Mouse (Mus musculus) hindbrain, embryonic 12.5 days (tissue): ENCODE measurements around the gene Basp1. TPM values are rescaled to one million over a fixed set of nuclear protein-coding genes. Genes with fewer than 3 reads are reported as not detected.

Source experiments
- ATAC-seq: fragments of 200-750 bp; cut with Nextera tagmentation; 2 replicates; pipeline ENCODE4 v1.8.0; 2017; ENCODE audit warnings: moderate TSS enrichment; ENCODE audit not compliant: low FRiP score
- H3K27ac ChIP-seq: fragments of 300-500 bp; sonication (generic); 2 replicates; pipeline ENCODE4 v1.5.1; 2016; ENCODE audit warnings: mild to moderate bottlenecking
- H3K27me3 ChIP-seq: fragments of 300-500 bp; sonication (generic); 2 replicates; pipeline ENCODE4 v1.6.1; 2016; ENCODE audit warnings: mild to moderate bottlenecking
- H3K36me3 ChIP-seq: fragments of 300-500 bp; sonication (generic); 2 replicates; pipeline ENCODE4 v1.6.1; 2016; ENCODE audit warnings: mild to moderate bottlenecking
- H3K4me1 ChIP-seq: fragments of 300-500 bp; sonication (generic); 2 replicates; pipeline ENCODE4 v1.6.1; 2016
- H3K4me2 ChIP-seq: fragments of 300-500 bp; sonication (generic); replicated peaks from 2 replicates; pipeline ENCODE4 v1.6.1; 2016; ENCODE audit warnings: mild to moderate bottlenecking
- H3K4me3 ChIP-seq: fragments of 300-500 bp; sonication (generic); 2 replicates; pipeline ENCODE4 v1.5.1; 2016; ENCODE audit warnings: mild to moderate bottlenecking
- H3K9ac ChIP-seq: fragments of 300-500 bp; sonication (generic); 2 replicates; pipeline ENCODE4 v1.6.1; 2016; ENCODE audit warnings: mild to moderate bottlenecking, moderate library complexity
- H3K9me3 ChIP-seq: fragments of 300-500 bp; sonication (generic); replicated peaks from 2 replicates; pipeline ENCODE4 v1.6.1; 2016; ENCODE audit warnings: mild to moderate bottlenecking
- WGBS: fragments of 180-500 bp; shearing (Covaris S2); methylation state at CpG from one replicate; pipeline ENCODE4 v1.1.7; 2016; 5-methylcytosine and 5-hydroxymethylcytosine counted together
- polyA plus RNA-seq: library from polyadenylated mRNA; unstranded; fragments of >200 nt; fragmentation: Nextera tagmentation; extraction: Ambion mirVana; gene quantifications from 2 replicates; pipeline ENCODE4 v1.2.1, GENCODE M21; 2016

The Basp1 gene
- polyA plus RNA-seq, 1 experiment from 2014 or later = 381 TPM

GRCm38 (mm10) chr15:25380051-25380450, 33.5 kb downstream of the Basp1 start:
- Histone ChIP-seq H3K9me3 (no peaks in the 10 kb centered on the region), H3K9ac (no peak overlapping the region), H3K4me2 (no peak overlapping the region), H3K27me3 (no peaks in the 10 kb centered on the region), H3K4me1 (peaks cover 50% of the 10 kb centered on the region), H3K27ac (no peak overlapping the region), H3K36me3 (peaks cover 16% of the 10 kb centered on the region), H3K4me3 (no peak overlapping the region)
- WGBS = 91% methylated on average over 5 of the region's 5 CpGs
- no peak for ATAC-seq

- Histone ChIP-seq H3K4me3 (no peak overlapping the region), H3K4me1 (peaks cover 61% of the 10 kb centered on the region), H3K27me3 (no peaks in the 10 kb centered on the region), H3K4me2 (no peak overlapping the region), H3K9ac (no peak overlapping the region), H3K9me3 (no peaks in the 10 kb centered on the region), H3K27ac (no peak overlapping the region), H3K36me3 (peaks cover 16% of the 10 kb centered on the region)
- no peak for ATAC-seq
- 87% methylated on average over 8 of the region's 8 CpGs for WGBS
Observed at GRCm38 (mm10) chr15:25378707-25379106, 34.9 kb downstream of the Basp1 start.

GRCm38 (mm10) chr15:25376914-25377313, 36.6 kb downstream of the Basp1 start:
- Histone ChIP-seq H3K4me3 (no peak overlapping the region), H3K4me1 (peaks cover 78% of the 10 kb centered on the region), H3K4me2 (no peak overlapping the region), H3K36me3 (0 out of 2 replicates have a peak, but pooled peaks cover 6% of the 10 kb centered on the region), H3K9me3 (no peaks in the 10 kb centered on the region), H3K27me3 (no peaks in the 10 kb centered on the region), H3K9ac (no peak overlapping the region), H3K27ac (0 out of 2 replicates have a peak overlapping the region, but pooled peaks have one; percentile 5)
- WGBS = 49% methylated on average over 3 of the region's 3 CpGs
- peak; percentile 71 for ATAC-seq

GRCm38 (mm10) chr15:25373486-25373885, 40.1 kb downstream of the Basp1 start:
- no peak overlapping the region for H3K4me2 ChIP-seq
- no peak for ATAC-seq
- H3K9ac ChIP-seq = no peak overlapping the region
- H3K4me3 ChIP-seq = no peak overlapping the region
- H3K27ac ChIP-seq = no peak overlapping the region
- 0 out of 2 replicates have a peak, but pooled peaks cover 5% of the 10 kb centered on the region for H3K36me3 ChIP-seq
- no peaks in the 10 kb centered on the region for H3K9me3 ChIP-seq
- no peaks in the 10 kb centered on the region for H3K27me3 ChIP-seq
- 81% methylated on average over 3 of the region's 3 CpGs for WGBS
- H3K4me1 ChIP-seq = peaks cover 80% of the 10 kb centered on the region

GRCm38 (mm10) chr15:25369522-25369921, 44.0 kb downstream of the Basp1 start:
- no peak for ATAC-seq
- no peaks in the 10 kb centered on the region for H3K9me3 ChIP-seq
- H3K4me3 ChIP-seq = no peak overlapping the region
- no peaks in the 10 kb centered on the region for H3K27me3 ChIP-seq
- WGBS = 76% methylated on average over 7 of the region's 7 CpGs
- H3K36me3 ChIP-seq = 0 out of 2 replicates have a peak, but pooled peaks cover 5% of the 10 kb centered on the region
- H3K9ac ChIP-seq = no peak overlapping the region
- H3K4me1 ChIP-seq = peaks cover 79% of the 10 kb centered on the region
- H3K4me2 ChIP-seq = no peak overlapping the region
- no peak overlapping the region for H3K27ac ChIP-seq

GRCm38 (mm10) chr15:25365503-25365902, 48.1 kb downstream of the Basp1 start:
- Histone ChIP-seq H3K9ac (0 out of 2 replicates have a peak overlapping the region, but pooled peaks have one; percentile 38), H3K27ac (0 out of 2 replicates have a peak overlapping the region, but pooled peaks have one; percentile 67), H3K4me1 (peaks cover 63% of the 10 kb centered on the region)

GRCm38 (mm10) chr15:25364819-25365463, 48.6 kb downstream of the Basp1 start:
- H3K27ac ChIP-seq = peak overlapping the region; percentile 67
- peaks cover 63% of the 10 kb centered on the region for H3K4me1 ChIP-seq
- H3K4me3 ChIP-seq = peak overlapping the region; percentile 23
- H3K36me3 ChIP-seq = peaks cover 10% of the 10 kb centered on the region; the same call in 1 of the 2 replicates
- H3K9ac ChIP-seq = peak overlapping the region; percentile 63
- H3K27me3 ChIP-seq = no peaks in the 10 kb centered on the region
- peak; percentile 21; the same call in 1 of the 2 replicates for ATAC-seq
- peak overlapping the region; percentile 50 for H3K4me2 ChIP-seq
- H3K9me3 ChIP-seq = no peaks in the 10 kb centered on the region
- WGBS = 9% methylated on average over 23 of the region's 23 CpGs

More at GRCm38 (mm10) chr15:25365503-25365902, 48.1 kb downstream of the Basp1 start:
- WGBS = 15% methylated on average over 5 of the region's 5 CpGs
- no peaks in the 10 kb centered on the region for H3K9me3 ChIP-seq
- ATAC-seq = no peak
- no peaks in the 10 kb centered on the region for H3K27me3 ChIP-seq
- no peak overlapping the region for H3K4me3 ChIP-seq
- peak overlapping the region; percentile 50 for H3K4me2 ChIP-seq
- peaks cover 10% of the 10 kb centered on the region; the same call in 1 of the 2 replicates for H3K36me3 ChIP-seq

- Histone ChIP-seq H3K27me3 (no peaks in the 10 kb centered on the region), H3K9ac (peak overlapping the region; percentile 63), H3K36me3 (peaks cover 10% of the 10 kb centered on the region; the same call in 1 of the 2 replicates), H3K4me1 (peaks cover 57% of the 10 kb centered on the region), H3K9me3 (no peaks in the 10 kb centered on the region), H3K27ac (peak overlapping the region; percentile 67), H3K4me2 (peak overlapping the region; percentile 50), H3K4me3 (peak overlapping the region; percentile 23)
- 10% methylated on average over 95 of the region's 97 CpGs for WGBS
- peak; percentile 20; the same call in 1 of the 2 replicates for ATAC-seq
Observed at GRCm38 (mm10) chr15:25364160-25364818, 49.3 kb downstream of the Basp1 start.

GRCm38 (mm10) chr15:25363636-25364035, 49.9 kb downstream of the Basp1 start:
- H3K4me3 ChIP-seq = no peak overlapping the region
- H3K27me3 ChIP-seq = no peaks in the 10 kb centered on the region
- peaks cover 62% of the 10 kb centered on the region for H3K4me1 ChIP-seq
- no peaks in the 10 kb centered on the region for H3K9me3 ChIP-seq
- 88% methylated on average over 9 of the region's 9 CpGs for WGBS
- H3K4me2 ChIP-seq = no peak overlapping the region; the same call in 1 of the 2 replicates
- ATAC-seq = no peak
- H3K27ac ChIP-seq = peak overlapping the region; percentile 67; the same call in 1 of the 2 replicates
- H3K9ac ChIP-seq = no peak overlapping the region
- peaks cover 10% of the 10 kb centered on the region; the same call in 1 of the 2 replicates for H3K36me3 ChIP-seq

- Histone ChIP-seq H3K9ac (no peak overlapping the region), H3K4me3 (no peak overlapping the region), H3K36me3 (peaks cover 10% of the 10 kb centered on the region; the same call in 1 of the 2 replicates), H3K27ac (no peak overlapping the region), H3K4me1 (peaks cover 45% of the 10 kb centered on the region), H3K27me3 (no peaks in the 10 kb centered on the region), H3K9me3 (no peaks in the 10 kb centered on the region), H3K4me2 (no peak overlapping the region)
- WGBS = 41% methylated on average over 5 of the region's 5 CpGs
- ATAC-seq = peak; percentile 64
Observed at GRCm38 (mm10) chr15:25360825-25361224, 52.7 kb downstream of the Basp1 start.

- 0 out of 2 replicates have a peak overlapping the region, but pooled peaks have one; percentile 17 for H3K27ac ChIP-seq
- peak overlapping the region; percentile 22 for H3K4me2 ChIP-seq
- peaks cover 4% of the 10 kb centered on the region; the same call in 1 of the 2 replicates for H3K36me3 ChIP-seq
- no peak overlapping the region for H3K9ac ChIP-seq
- 52% methylated on average over 14 of the region's 14 CpGs for WGBS
- no peaks in the 10 kb centered on the region for H3K27me3 ChIP-seq
- ATAC-seq = 0 out of 2 replicates have a peak, but pooled peaks have one; percentile 27
- H3K4me1 ChIP-seq = peaks cover 26% of the 10 kb centered on the region
- H3K4me3 ChIP-seq = no peak overlapping the region
- H3K9me3 ChIP-seq = no peaks in the 10 kb centered on the region
Observed at GRCm38 (mm10) chr15:25358680-25359097, 54.9 kb downstream of the Basp1 start.

GRCm38 (mm10) chr15:25355339-25355738, 58.2 kb downstream of the Basp1 start:
- H3K4me1 ChIP-seq = peaks cover 8% of the 10 kb centered on the region; the same call in 1 of the 2 replicates

More at GRCm38 (mm10) chr15:25355339-25355738, 58.2 kb downstream of the Basp1 start:
- H3K27ac ChIP-seq = no peak overlapping the region
- no peaks in the 10 kb centered on the region for H3K27me3 ChIP-seq
- H3K4me3 ChIP-seq = no peak overlapping the region
- no peaks in the 10 kb centered on the region for H3K9me3 ChIP-seq
- ATAC-seq = no peak
- WGBS = 85% methylated on average over 5 of the region's 5 CpGs
- no peak overlapping the region for H3K4me2 ChIP-seq
- H3K36me3 ChIP-seq = no peaks in the 10 kb centered on the region
- no peak overlapping the region for H3K9ac ChIP-seq
